Mouse (Mus musculus) thymus, postnatal 36 days (tissue): ENCODE measurements around the gene Lyve1.

Source experiments
- DNase-seq, 2 experiments: peaks; one replicate each; pipeline ENCODE4 v3.0.0; 2022; ENCODE audit warnings: mixed read lengths in 2 of 2

The Lyve1 gene

DNA sequence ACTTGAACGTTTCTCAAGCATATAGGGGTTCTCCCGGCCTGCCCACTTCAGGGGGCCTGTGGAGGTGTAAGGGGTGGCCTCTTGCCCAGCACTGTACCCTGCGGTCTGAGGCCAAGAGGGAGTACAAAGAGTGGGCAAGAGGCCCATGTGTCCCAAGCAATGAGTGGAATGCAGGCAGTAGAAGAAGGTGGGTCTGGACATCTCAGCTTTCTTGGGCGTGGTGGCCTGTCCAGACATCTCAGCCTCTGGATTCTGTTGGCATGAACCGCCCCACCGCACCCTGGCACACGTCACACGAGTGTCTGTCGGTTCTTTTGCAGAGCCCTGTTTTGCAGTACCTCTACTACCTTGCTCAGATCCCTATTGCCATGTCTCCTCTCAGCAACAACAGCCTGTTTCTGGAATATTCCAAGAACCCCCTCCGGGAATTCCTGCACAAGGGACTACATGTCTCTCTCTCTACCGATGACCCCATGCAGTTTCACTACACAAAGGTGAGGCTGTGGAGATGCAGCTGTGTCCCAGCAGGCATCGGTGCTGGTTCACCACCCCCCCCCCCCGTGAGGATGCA lies 55.5 kb downstream of the Lyve1 start:
- no peak for DNase-seq

DNA sequence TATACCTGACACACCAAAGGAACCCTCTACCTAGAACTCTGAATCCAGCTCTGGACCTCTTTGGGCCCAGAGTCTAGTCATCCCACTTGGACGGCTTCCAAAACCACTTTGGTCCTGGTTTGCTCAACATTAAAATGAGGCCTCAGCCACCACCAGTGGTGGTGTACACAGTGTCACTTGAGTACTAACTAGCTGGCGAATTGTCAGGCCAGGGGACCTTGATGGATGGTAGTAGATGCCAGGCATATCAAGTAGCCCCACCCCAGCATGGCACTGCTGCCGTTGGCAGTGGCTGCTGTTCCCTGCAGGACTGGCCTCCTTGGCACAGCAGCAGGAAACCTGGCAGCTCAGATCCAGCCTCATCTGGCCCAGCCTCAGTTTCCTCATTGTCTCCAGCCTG lies 58.8 kb downstream of the Lyve1 start:
- DNase-seq, result no peak

GRCm38 (mm10) chr7:110803131-110803530 lies 59.9 kb downstream of the Lyve1 start:
- no peak for DNase-seq

DNA sequence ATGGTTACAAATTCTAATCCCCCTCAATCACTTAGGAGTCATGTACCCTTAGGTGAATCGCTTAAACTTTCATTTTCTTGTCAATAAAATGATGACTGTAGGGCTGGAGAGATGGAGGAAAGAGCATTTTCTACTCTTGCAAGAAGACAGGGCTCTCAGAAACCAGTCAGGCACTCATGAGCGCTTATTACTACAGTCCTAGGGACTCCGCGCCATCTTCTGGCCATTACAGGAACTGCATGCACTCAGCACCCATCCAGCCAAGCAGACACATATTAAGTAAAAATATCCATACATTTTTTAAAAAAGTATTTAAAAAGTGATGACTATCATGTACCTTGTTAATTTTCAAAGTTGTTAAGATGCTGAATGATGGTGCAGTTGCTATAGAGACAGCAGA lies 62.0 kb downstream of the Lyve1 start:
- peak; percentile 66 to 73 for DNase-seq
